Mouse (Mus musculus) cerebellum, adult (tissue): ENCODE results near the gene Mrps7.

ENCODE experiments used
- ATAC-seq: cut with Nextera tagmentation; 2 replicates; pipeline ENCODE4 v1.9.2; 2017; ENCODE audit warnings: mild to moderate bottlenecking, moderate library complexity, mixed read lengths; ENCODE audit not compliant: insufficient number of reproducible peaks, low FRiP score, low TSS enrichment

Mrps7 gene

DNA sequence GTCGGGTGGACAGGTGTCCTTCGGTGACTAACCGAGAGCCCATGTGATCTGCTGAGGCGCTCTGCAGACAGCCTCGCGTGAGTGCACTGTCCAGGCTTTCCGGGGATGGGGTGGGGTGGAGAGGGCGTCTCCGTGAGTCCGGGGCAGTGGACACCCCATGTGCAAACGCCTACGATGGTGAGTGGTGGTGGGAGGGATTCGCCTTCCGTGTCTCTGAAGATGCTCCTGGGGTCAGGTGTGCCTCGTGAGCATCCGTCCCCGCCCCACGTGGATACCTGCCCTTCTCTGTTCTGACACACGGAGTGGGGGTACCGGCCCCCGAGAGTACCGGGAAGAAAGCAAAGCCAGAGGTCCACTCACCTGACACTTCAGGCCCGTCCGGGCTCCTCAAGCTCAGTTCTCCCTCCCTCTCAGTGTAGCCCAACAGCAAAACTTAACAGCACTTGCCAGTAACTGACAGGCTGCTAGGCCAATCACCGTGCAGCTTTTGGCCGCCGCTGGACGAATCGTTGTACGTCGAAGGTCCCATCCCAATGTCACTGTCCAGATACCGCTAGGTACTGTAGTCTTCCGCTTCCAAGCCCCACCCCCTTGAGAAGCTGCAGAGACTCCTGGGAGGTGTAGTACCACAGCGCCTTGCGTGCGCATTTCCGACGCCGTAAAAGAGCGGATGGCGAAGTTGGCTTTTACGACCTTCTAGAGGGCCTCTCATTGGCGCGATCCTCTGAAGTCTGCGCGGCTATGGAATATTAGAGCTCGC, 24.2 kb downstream of the Mrps7 start, which contains the start of gene Slc25a19:
TSS of gene Slc25a19 (minus strand) at position 591 of the 760 bp plus-strand sequence.
- ATAC-seq: peak; percentile 98

DNA sequence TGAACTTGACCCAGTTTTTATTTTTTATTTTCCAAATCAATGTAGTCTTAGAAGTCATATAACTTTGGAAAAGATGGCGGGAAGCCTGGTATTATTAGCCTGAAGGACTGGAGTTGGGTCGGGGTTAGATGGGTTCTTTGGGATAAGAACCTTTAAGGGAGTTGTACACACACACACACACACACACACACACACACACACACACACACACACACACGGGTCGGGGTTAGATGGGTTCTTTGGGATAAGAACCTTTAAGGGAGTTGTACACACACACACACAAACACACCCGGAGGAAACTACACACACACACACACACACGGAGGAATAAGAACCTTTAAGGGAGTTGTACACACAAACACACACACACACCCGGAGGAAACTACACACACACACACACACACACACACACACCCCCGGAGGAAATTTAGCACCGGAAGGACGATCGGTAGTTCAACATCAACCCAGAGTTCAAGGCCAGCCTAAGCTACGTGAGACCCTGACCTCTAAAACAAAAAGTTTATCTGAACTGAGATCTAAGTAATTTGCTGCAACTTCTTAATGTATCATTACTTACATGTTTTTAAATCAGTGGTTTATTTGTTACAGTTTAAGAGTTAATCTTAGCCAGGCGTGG, 24.9 kb downstream of the Mrps7 start:
- no peak for ATAC-seq

DNA sequence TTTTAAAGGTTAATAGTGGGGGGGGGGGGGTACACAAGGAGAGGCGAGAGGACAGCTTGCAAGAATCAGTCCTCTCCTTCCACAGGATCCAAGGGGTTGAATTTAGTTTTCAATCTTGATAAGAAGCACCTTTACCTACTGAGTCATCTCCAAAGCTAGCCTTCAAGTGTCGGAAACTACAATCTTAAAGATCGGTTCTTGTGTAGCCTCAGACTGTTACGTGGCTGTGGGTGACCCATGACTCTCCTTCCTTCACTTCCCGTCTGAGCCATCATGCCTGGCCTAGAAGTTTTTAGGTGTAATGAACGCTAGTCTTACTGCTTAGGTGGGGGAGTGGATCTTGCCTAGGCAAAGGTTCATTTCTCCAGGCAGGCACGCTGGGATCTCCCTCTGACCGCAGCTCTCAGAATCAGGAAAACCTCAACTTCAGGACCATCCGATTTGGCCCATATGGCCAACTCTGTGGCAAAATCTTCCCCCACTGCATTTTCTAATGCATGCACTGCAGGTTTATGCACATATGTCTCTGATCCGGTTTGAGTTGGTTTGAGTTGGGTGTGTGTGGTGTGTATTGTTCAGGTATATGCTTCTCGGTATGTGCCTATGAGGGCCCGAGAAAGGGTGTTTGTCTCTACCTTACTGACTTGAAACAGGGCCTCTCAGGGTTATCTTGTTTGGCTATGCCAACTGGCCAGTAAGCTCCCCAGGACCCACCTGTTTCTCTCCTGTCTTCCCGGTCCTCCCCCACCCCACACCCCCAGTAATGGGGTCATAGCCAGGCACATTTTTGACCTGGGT, 26.2 kb downstream of the Mrps7 start:
- ATAC-seq: no peak

DNA sequence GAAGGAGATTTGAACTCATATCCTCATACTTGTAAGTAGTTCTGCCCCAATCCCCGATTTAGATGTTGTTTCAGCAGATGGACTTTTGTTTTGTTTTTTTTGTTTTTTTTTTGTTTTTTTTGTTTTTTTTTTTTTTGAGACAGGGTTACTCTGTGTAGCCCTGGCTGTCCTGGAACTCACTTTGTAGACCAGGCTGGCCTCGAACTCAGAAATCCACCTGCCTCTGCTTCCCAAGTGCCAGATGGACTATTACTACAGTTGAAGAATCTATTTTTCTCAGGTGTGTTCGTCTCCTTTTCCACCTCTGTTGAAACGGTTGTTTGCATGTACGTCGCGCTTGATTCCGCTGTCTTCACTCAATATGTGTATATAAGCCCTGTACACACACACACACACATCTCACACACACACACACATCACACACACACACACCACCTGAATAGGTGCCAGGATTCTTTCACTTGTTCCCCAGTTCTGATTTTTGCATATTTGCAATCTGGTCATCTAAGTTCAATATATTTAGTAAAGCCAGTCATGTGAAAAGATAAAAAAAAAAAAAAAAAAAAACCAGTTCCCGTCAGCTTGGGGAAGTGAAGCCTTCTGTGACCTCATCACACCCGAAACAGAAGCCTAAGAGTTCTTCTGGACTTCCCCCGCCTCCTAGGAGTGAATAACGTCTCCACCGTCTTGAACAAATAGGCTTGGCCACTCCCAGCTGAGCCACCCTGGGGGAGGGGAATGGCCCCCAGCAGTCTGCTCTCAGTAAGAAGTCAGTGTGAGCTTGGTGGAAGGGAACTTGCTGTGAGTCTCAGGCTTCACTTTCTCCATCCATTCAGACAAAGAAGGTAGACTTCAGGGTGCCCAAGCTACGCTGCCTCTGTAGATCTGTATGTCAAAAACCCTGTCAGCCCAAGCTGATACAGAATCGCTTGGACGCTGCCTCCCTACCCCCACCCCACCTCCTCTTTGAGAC, 27.1 kb downstream of the Mrps7 start:
- ATAC-seq: no peak

DNA sequence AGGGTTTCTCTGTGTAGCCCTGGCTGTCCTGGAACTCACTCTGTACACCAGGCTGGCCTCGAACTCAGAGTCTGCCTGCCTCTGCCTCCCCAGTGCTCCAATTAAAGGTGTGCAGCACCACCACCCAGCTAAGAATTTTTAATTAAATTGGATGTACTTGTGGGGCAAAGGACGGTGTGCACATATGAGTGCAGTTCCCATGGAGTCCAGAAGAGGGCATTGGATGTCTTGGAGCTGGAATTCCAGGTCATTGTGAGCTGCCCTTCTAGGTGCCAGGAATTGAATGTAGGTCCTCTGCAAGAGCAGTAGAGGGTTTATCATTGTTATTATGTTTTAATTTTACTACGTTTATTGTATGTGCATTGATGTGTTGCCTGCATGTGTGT, 27.8 kb downstream of the Mrps7 start:
- ATAC-seq: no peak

DNA sequence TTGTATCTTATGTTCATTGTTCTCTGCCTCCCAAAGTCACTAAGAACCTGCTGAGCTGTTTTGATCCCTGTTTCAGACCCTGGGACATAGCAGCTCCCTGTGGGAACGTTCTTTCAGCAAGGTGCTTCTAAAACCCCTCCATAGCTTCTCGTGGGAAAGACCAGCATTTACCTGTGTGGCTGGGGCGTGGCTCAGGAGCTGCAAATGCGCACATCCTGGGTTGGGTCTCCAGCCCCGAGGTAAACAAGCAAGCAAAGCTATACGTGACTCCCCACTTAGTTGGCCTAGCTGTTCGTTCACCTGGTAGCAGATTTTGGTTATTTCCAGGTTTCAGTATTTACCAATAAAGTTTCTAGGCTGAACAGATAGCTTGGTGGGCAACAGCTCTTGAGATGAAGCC, 28.5 kb downstream of the Mrps7 start:
- no peak for ATAC-seq

DNA sequence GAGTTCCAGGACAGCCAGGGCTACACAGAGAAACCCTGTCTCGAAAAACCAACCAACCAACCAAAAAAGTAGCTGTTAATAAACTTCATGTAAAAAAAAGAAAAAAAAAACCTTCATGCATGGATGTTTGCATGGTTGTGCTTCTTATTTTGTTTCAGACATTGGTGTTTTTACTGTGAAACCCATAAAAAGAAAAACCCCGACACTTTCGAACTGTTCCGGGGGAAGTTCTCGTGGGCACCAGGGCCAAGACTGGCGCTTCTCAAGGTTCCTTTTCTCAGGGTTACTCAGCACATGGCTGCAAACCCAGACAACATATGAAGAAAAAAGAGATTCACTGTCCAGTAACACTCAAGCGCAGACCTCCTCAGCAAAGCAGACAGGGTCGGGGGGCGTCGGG, 29.1 kb downstream of the Mrps7 start:
- ATAC-seq: no peak

DNA sequence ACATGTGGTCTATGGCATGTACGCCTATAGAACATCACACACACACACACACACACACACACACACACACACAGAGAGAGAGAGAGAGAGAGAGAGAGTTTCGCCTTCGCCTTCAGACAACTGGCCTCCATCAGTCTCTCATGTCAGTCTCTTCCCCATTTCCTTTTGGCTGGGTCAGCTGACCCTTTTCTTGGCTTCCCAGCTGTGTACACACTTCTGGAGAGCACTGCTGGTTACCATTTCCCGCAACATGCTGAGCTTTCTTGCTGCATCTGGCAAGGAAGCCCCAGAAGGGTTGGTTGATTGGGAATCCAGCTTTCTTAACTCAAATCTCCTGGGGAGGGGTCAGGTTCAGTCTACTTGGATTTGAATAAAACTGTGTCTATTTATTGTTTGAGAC, 30.4 kb downstream of the Mrps7 start:
- ATAC-seq: no peak

DNA sequence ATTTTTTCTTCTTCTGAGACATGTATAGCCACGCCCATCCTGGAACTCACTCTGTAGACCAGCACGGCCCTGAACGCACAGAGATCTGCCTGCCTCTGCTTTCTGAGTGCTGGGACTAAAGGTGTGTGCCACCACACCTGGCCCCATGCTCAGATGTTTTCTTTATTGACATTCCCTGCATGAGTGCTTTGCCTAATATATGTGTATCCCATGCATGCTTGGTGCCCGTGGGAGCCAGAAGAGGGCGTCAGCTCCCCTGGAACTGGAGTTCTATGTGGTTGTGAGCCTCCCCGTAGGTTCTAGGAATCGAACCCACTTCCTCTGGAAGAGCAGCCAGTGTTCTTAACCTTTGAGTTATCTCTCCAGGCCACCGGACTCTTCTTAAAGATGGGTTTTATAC, 31.3 kb downstream of the Mrps7 start:
- no peak for ATAC-seq

DNA sequence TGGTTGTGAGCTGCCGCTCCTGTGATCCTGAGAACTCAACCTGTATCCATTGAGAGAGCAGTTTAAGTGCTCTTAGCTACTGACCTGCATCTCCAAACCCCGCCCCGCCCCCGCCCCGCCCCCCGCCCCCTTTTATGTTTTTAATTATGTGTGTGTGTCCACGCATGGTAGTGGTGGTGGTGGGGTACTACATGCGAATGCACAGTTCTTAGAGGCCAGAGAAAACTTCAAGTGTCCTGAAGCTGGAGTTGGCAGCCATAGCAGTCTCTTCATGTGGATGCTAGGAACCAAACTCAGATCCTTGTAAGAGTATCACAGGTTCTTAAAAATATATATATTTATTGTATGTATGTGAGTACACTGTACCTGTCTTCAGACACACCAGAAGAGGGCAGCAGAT, 31.8 kb downstream of the Mrps7 start:
- no peak for ATAC-seq

DNA sequence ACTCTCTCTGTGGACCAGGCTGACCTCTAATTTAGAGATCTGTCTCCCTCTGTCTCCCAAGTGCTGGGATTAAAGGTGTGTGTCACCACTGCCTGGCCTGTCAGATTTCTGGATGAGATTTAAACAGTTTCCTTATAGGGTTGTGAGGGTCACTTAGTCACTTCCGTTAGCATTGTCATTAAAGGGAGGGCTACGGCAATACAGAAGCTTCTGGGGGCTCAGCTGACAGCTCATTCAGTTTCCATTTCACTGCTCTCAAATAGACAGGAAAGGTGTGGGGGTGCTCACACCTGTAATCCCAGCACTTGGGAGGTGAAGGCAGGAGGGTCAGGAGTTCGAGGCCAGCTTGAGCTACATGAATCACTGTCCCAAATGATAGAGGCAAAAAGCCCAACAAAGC, 33.2 kb downstream of the Mrps7 start:
- no peak for ATAC-seq

DNA sequence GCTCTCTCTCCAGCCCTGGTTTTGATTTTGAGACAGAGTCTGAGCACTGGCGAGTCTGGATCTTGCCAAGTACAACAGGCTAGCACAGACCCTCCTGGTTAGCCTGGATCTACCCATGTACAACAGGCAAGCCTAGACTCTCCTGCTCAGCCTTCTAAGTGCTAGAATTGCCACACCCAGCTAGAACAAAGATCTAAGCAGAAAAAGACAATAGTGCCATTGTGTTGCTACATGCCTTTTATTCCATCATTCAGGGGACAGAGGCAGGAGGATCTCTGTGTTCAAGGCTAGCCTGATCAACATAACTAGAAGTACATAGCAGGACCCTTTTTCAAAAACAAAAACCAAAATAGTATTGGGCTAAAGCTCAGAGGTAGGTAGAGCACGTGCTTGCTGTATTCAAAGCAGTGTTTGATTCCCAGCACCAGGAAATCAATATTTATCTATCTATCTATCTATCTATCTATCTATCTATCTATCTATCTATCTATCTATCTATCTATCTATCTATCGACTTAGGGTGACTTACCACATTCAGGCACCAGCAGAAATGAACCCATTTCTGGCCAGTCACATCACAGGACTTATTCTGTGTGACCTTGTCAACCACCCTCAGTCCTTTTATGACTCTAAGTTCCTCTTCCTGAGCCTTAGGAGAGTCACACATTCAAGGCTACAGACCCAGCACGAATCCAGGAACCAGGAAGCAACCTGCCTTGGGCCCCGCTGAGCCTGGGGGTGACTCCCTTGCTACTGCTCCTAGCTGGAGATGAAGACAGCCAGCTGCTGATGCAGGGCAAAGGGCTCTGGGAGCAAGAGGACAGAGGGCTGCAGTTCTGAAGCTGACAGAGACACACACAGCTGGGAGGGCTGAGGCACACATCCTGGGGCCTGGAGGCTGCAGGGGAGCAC, 35.0 kb downstream of the Mrps7 start:
- no peak for ATAC-seq

DNA sequence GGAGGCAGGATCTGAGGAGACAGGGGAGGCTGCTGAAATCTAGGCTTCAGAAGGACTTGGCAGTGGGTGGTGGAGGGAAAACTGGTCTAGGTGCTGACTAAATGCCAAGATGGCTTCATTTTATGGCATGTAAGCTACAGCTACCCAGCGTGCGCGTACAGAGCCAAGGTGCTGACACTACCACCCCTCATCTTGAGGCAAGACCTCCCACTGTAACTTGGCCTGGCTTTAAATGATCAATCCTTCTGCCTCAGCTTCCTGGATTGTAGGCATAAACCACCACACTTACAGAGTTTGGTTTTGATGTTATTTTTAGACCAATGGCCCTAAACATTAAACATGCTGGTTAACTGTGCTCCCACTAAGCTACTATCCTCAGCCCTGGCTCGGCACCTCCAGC, 35.8 kb downstream of the Mrps7 start:
- ATAC-seq: no peak

DNA sequence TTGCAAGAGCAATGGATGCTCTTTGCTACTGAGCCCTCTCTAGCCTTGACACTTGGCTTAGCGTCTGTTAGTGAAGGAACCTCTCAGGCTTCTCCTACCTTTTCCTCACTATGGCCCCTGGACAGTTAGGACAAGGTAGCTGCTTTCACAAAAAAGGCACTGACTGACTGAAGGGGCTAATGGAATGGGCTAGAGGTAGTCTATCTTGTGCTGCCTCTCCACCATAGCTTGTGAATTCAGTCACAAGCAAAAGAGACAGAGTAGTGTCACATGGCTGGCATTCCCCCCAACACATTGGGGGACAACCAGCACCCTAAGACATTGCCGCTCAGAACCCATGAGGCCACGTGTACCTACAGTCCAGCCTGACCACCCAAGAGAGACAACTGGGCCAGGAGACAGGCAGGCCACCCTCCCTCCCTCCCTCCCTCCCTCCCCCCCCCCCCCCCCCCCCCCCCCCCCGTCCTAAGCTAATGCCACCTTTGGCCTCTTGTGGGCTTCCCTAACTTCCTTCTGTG, 36.6 kb downstream of the Mrps7 start:
- ATAC-seq: no peak

DNA sequence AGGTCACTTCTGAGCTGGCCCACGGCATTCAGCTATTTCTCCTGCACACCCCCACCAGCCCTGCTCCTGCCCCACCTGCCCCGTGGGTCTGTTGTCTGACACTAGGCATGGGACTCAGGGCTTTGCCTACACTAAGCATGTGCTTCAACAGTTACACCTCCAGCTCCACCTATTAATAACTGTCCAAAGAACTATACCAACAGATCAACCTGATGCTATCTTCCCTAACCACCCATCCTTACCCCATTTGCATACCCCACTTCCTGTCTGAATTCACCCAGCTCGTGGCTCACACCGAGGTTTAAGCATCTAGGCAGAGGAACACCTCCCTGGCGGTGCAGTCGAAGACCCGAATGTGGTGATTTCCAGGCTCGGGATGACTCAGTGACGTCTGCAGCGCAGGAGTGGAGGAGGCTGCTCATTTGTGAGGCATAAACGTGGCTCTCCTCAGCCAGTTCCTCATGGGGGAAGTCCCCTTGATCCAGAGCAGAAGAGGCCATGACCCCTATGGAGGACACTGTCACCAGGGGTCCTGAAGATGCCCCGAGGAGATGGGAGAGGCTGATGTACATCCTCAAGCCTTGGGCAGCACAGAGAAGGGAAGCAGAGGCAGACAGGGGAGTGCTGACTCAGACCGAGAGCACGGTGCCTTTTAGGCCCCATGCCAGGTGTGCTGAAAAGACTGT, 37.4 kb downstream of the Mrps7 start:
- ATAC-seq: no peak

DNA sequence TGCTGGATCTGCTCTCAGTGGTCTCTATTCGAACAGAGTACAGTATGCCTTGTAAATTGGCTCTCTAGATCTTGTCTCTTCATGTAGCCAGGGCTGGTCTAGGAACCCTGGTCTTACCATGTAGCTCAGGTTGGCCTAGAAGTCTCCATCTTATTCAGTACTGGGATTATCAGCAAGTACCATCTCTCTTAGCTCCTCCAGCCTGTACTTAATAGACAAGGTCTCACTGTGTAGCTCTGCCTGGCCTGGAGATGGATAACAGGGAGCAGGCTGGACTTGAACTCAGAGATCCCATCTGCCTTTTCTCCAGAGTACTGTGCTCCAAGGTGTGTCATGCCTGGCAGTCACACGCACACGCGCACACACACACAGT, 37.9 kb downstream of the Mrps7 start:
- ATAC-seq: no peak

DNA sequence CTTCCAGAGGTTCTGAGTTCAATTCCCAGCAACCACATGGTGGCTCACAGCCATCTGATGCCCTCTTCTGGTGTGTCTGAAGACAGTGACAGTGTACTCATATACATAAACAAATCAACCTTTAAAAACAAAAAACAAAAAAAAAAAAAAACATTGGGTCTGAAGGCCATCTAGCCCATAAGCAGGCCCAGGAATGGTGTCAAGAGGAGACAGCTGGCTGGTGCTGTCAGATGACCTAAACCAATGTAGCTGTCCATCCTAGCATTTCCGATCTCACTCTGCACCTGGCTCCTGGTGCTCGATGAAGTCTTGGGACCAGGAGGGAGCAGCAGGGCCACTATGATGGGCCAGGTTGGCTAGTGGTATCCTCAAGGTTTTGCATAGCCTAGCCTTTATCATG, 39.0 kb downstream of the Mrps7 start:
- no peak for ATAC-seq

DNA sequence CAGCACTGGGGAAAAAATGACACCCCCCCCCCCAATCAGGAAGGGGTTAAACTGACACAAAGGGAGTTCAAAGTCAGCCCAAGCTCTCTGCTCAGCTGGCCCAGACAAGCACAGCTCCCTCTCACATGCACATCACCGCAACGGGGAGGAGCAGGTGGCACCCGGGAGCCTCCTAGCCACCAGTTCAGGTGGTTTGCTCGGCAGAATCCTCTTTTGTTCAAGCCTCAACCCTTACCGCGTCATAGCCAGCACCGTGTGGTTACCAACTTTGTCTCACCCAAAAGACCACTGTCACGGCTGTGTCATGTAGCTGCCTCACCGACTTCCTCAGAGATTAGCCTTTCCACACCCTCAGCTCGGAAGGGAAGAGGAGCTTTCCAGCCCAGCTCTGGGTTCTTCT, 39.5 kb downstream of the Mrps7 start:
- no peak for ATAC-seq

DNA sequence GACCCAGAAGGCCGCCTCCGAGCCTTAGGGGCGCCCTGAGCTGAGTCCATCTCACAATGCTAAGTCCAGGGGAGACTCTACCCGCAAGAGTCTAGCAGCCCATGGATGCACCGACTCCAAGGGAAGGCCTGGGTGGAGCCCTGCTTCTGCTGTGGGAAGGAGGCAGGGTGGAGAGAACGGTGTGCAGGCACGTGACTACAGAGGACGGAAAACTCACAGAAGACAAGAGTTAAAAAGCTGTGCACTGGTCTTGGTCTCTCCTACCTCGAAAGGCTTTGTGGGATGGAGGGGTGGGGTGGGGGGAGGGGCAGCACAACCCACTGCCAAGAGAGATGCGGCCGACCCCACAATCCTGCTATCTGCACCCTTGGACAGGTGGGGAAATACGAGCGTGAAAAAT, 40.6 kb downstream of the Mrps7 start:
- no peak for ATAC-seq
